Mouse (Mus musculus) kidney, postnatal 0 days (tissue): ENCODE results near the gene Ift140. TPM values are rescaled to one million over a fixed set of nuclear protein-coding genes. Genes with fewer than 3 reads are reported as not detected.

ENCODE experiments used
- ATAC-seq: fragments of 200-750 bp; cut with Nextera tagmentation; replicated peaks from 2 replicates; pipeline ENCODE4 v1.8.0; 2017; ENCODE audit warnings: low read depth, moderate number of reproducible peaks, moderate TSS enrichment, moderate library complexity; ENCODE audit not compliant: low FRiP score
- DNase-seq: peaks from one replicate; pipeline ENCODE4 v3.0.0-alpha.2; 2016; ENCODE audit warnings: low spot score
- H3K27ac ChIP-seq: fragments of 300-500 bp; sonication (generic); 2 replicates; pipeline ENCODE4 v1.5.1; 2014; ENCODE audit warnings: mild to moderate bottlenecking
- H3K27me3 ChIP-seq: fragments of 300-500 bp; sonication (generic); 2 replicates; pipeline ENCODE4 v1.6.1; 2014; ENCODE audit warnings: low read length, mixed read lengths; ENCODE audit not compliant: insufficient read depth
- H3K36me3 ChIP-seq: fragments of 300-500 bp; sonication (generic); 2 replicates; pipeline ENCODE4 v1.6.1; 2014; ENCODE audit warnings: low read length, mixed read lengths; ENCODE audit not compliant: insufficient read depth
- H3K4me1 ChIP-seq: fragments of 300-500 bp; sonication (generic); replicated peaks from 2 replicates; pipeline ENCODE4 v1.6.1; 2014; ENCODE audit warnings: antibody characterized with exemption, low read length, mixed read lengths; ENCODE audit not compliant: insufficient read depth
- H3K4me2 ChIP-seq: fragments of 300-500 bp; sonication (generic); 2 replicates; pipeline ENCODE4 v1.6.1; 2014; ENCODE audit warnings: mild to moderate bottlenecking, low read length, moderate library complexity, mixed read lengths
- H3K4me3 ChIP-seq: fragments of 300-500 bp; sonication (generic); replicated peaks from 2 replicates; pipeline ENCODE4 v1.5.1; 2014; ENCODE audit warnings: low read depth, low read length
- H3K9ac ChIP-seq: fragments of 300-500 bp; sonication (generic); 2 replicates; pipeline ENCODE4 v1.6.1; 2014; ENCODE audit warnings: low read depth, low read length
- H3K9me3 ChIP-seq: fragments of 300-500 bp; sonication (generic); replicated peaks from 2 replicates; pipeline ENCODE4 v1.6.1; 2016; ENCODE audit warnings: low read length, inconsistent platforms, mixed read lengths
- CTCF ChIP-seq: IDR thresholded peaks from 2 replicates; pipeline ENCODE4 v1.5.1; 2016; ENCODE audit warnings: antibody characterized with exemption, low read depth, mild to moderate bottlenecking, moderate library complexity
- WGBS: fragments of 180-500 bp; shearing (Covaris S2); extraction: QIAGEN DNeasy Blood & Tissue Kit; methylation state at CpG from one replicate; pipeline ENCODE4 v1.1.7; 2014; 5-methylcytosine and 5-hydroxymethylcytosine counted together
- polyA plus RNA-seq: library from polyadenylated mRNA; unstranded; fragments of >200 nt; fragmentation: Nextera tagmentation; extraction: Ambion mirVana; gene quantifications from 2 replicates; pipeline ENCODE4 v1.2.1, GENCODE M21; 2015

Gene Ift140
- 10.1 and 10.9 TPM in 2 replicates for polyA plus RNA-seq

GRCm38 (mm10) chr17:25015655-25016291 lies at the start of gene Ift140, which contains the start of gene Cramp1l:
TSS of gene Ift140 (plus strand) at chr17:25016085.
TSS of gene Cramp1l (minus strand) at chr17:25015788.
- H3K36me3 ChIP-seq, result peaks cover 10% of the 10 kb centered on the region; the same call in 1 of the 2 replicates

GRCm38 (mm10) chr17:24987221-24987620 lies 28.7 kb upstream of the Ift140 start:
- no peaks in the 10 kb centered on the region for H3K9me3 ChIP-seq
- H3K27ac ChIP-seq, result no peak overlapping the region
- 94% methylated on average over 6 of the region's 6 CpGs for WGBS
- peaks cover 80% of the 10 kb centered on the region for H3K36me3 ChIP-seq
- no peak overlapping the region for H3K4me3 ChIP-seq
- H3K4me1 ChIP-seq, result no peaks in the 10 kb centered on the region
- TF ChIP-seq CTCF, result no peak
- H3K9ac ChIP-seq, result no peak overlapping the region
- DNase-seq, result no peak
- H3K4me2 ChIP-seq, result no peak overlapping the region
- ATAC-seq, result no peak
- no peaks in the 10 kb centered on the region for H3K27me3 ChIP-seq

More at GRCm38 (mm10) chr17:25015655-25016291, at the start of gene Ift140, which contains the start of gene Cramp1l:
- ATAC-seq (peak; percentile 97), DNase-seq (peak; percentile 99)
- no peak for TF ChIP-seq CTCF
- Histone ChIP-seq H3K27ac (peak within 1 kb of the TSS; percentile 93), H3K9ac (peak within 1 kb of the TSS; percentile 95), H3K4me1 (peaks cover 5% of the 10 kb centered on the region; the same call in 1 of the 2 replicates), H3K9me3 (no peaks in the 10 kb centered on the region), H3K27me3 (no peaks in the 10 kb centered on the region), H3K4me3 (peak within 1 kb of the TSS; percentile 97), H3K4me2 (peak within 1 kb of the TSS; percentile 78)
- WGBS, result under 1% methylated on average over 62 of the region's 62 CpGs

- no peak overlapping the region for H3K27ac ChIP-seq
- H3K9me3 ChIP-seq, result no peaks in the 10 kb centered on the region
- no peaks in the 10 kb centered on the region for H3K27me3 ChIP-seq
- 96% methylated on average over 6 of the region's 6 CpGs for WGBS
- no peak for TF ChIP-seq CTCF
- no peak overlapping the region for H3K9ac ChIP-seq
- no peaks in the 10 kb centered on the region for H3K4me1 ChIP-seq
- no peak for DNase-seq
- H3K4me3 ChIP-seq, result no peak overlapping the region
- peaks cover 73% of the 10 kb centered on the region for H3K36me3 ChIP-seq
- H3K4me2 ChIP-seq, result no peak overlapping the region
- no peak for ATAC-seq
Observed at GRCm38 (mm10) chr17:24994721-24995120, 21.2 kb upstream of the Ift140 start.

- TF ChIP-seq CTCF, result no peak
- Histone ChIP-seq H3K4me3 (no peak overlapping the region), H3K9me3 (no peaks in the 10 kb centered on the region), H3K4me1 (no peaks in the 10 kb centered on the region), H3K36me3 (peaks cover 41% of the 10 kb centered on the region), H3K4me2 (no peak overlapping the region), H3K9ac (no peak overlapping the region), H3K27me3 (no peaks in the 10 kb centered on the region), H3K27ac (no peak overlapping the region)
- ATAC-seq (no peak), DNase-seq (no peak)
- 99% methylated on average over 3 of the region's 3 CpGs for WGBS
Observed at GRCm38 (mm10) chr17:25005102-25005501, 10.8 kb upstream of the Ift140 start.

GRCm38 (mm10) chr17:25007480-25007879 lies 8.4 kb upstream of the Ift140 start:
- Histone ChIP-seq H3K9me3 (no peaks in the 10 kb centered on the region), H3K27me3 (no peaks in the 10 kb centered on the region), H3K9ac (no peak overlapping the region), H3K4me2 (no peak overlapping the region), H3K27ac (no peak overlapping the region), H3K36me3 (peaks cover 41% of the 10 kb centered on the region), H3K4me3 (no peak overlapping the region), H3K4me1 (no peaks in the 10 kb centered on the region)
- TF ChIP-seq CTCF, result no peak
- ATAC-seq (no peak), DNase-seq (no peak)

GRCm38 (mm10) chr17:25013606-25014501 lies 2.0 kb upstream of the Ift140 start:
- H3K4me1 ChIP-seq, result peaks cover 5% of the 10 kb centered on the region; the same call in 1 of the 2 replicates
- peaks cover 17% of the 10 kb centered on the region; the same call in 1 of the 2 replicates for H3K36me3 ChIP-seq
- WGBS, result 1% methylated on average over 68 of the region's 81 CpGs
- DNase-seq (peak; percentile 53), ATAC-seq (no peak)
- H3K9me3 ChIP-seq, result no peaks in the 10 kb centered on the region
- H3K27me3 ChIP-seq, result no peaks in the 10 kb centered on the region
- peak overlapping the region; percentile 97 for H3K4me3 ChIP-seq
- H3K27ac ChIP-seq, result peak overlapping the region; percentile 89
- H3K4me2 ChIP-seq, result peak overlapping the region; percentile 78
- H3K9ac ChIP-seq, result peak overlapping the region; percentile 95
- TF ChIP-seq CTCF, result no peak
